Comparison of ENCODE assay signal across 9 mouse cellular contexts in the genomic region with DNA sequence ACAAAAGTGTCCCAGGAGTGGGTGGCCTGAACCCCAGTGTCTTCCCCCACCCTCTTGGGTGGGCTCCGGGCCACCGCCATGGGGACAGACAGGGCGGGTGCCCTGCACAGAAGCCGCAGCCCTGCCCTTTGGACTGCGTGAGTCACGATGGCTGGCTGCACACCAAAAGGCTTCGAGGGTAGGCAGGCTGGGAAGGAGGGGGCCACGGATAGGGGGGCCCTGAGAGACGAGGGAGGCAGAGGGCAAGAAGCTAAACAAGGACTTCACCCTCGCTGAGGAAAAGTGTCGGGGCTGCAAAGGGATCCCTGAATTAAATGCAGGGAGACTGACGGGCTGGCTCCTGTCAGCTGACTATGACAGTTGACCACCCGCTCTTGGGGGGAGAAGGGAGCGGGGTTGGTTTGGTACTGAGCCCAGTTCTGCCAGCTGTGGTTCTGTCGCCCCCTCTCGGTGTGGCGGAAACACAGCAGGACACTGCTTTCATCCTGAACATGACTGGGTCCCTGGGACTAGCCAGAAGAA. TPM values are rescaled to one million over a fixed set of nuclear protein-coding genes. Genes with fewer than 3 reads are reported as not detected.
DNase-seq lines count a peak whose midpoint lies in the region; ATAC-seq and TF ChIP-seq lines count a peak whose summit lies in the region.
"Had no signal": no experiment of that assay in that cellular context is flagged by ENCODE, and none has a peak within 500 bp of the region (broad histone marks: within the 10 kb centered on the region; RNA-seq: fewer than 3 reads in every experiment).

No protein-coding gene starts in this region.

- no peak for DNase-seq in left cerebral cortex, adult 2 months (ENCODE audit: extremely low spot score in 1 of 2, low spot score in 2 of 2)
- no peak for DNase-seq in left cerebral cortex, adult 8-10 months (ENCODE audit: low spot score in 2 of 2)
- peak; percentile 74 for DNase-seq in urinary bladder, postnatal 14 days (ENCODE audit: low spot score)
- DNase-seq in forebrain, embryonic 14.5 days (ENCODE audit: low spot score) = no peak
- DNase-seq in thymus, adult 18-20 months = no peak

- peaks cover 34% of the 10 kb centered on the region for H3K4me1 ChIP-seq in embryonic facial prominence, embryonic 15.5 days
- H3K4me1 ChIP-seq in limb, embryonic 15.5 days = peaks cover 28% of the 10 kb centered on the region
- peaks cover 1% of the 10 kb centered on the region; the same call in 1 of the 2 replicates for H3K4me1 ChIP-seq in forebrain, embryonic 14.5 days (ENCODE audit: control insufficient read depth, insufficient read depth, low read length)

- H3K9ac ChIP-seq in embryonic facial prominence, embryonic 15.5 days = no peak overlapping the region
- H3K9ac ChIP-seq in limb, embryonic 15.5 days = no peak overlapping the region
- H3K9ac ChIP-seq in forebrain, embryonic 14.5 days (ENCODE audit: low read length) = no peak overlapping the region

- no peak overlapping the region for H3K4me3 ChIP-seq in left cerebral cortex, adult 2 months
- H3K4me3 ChIP-seq in embryonic facial prominence, embryonic 15.5 days (replicated peaks) = no peak overlapping the region
- no peak overlapping the region for H3K4me3 ChIP-seq in limb, embryonic 15.5 days
- H3K4me3 ChIP-seq in forebrain, embryonic 14.5 days (ENCODE audit: low read depth, low read length) = no peak overlapping the region

- intact Hi-C loops in left cerebral cortex, adult 2 months (cut with DNase I) = no loop called here

- WGBS in embryonic facial prominence, embryonic 15.5 days = 34% methylated on average over 17 of the region's 17 CpGs
- 41% methylated on average over 17 of the region's 17 CpGs for WGBS in limb, embryonic 15.5 days
- 40% methylated on average over 17 of the region's 17 CpGs for WGBS in forebrain, embryonic 14.5 days

- H3K4me2 ChIP-seq in embryonic facial prominence, embryonic 15.5 days (replicated peaks) = peak overlapping the region; percentile 15; the same call in 1 of the 2 replicates
- H3K4me2 ChIP-seq in limb, embryonic 15.5 days = 0 out of 2 replicates have a peak overlapping the region, but pooled peaks have one; percentile 6
- no peak overlapping the region for H3K4me2 ChIP-seq in forebrain, embryonic 14.5 days (ENCODE audit: low read length)

- TF ChIP-seq CTCF in left cerebral cortex, adult 2 months (IDR thresholded peaks at IDR 0.05) = peak; percentile 34

- H3K27me3 ChIP-seq in embryonic facial prominence, embryonic 15.5 days = no peaks in the 10 kb centered on the region
- H3K27me3 ChIP-seq in limb, embryonic 15.5 days = no peaks in the 10 kb centered on the region
- no peaks in the 10 kb centered on the region for H3K27me3 ChIP-seq in forebrain, embryonic 14.5 days (replicated peaks; ENCODE audit: control insufficient read depth, insufficient read depth, low read length)

- H3K36me3 ChIP-seq in embryonic facial prominence, embryonic 15.5 days = no peaks in the 10 kb centered on the region
- H3K36me3 ChIP-seq in limb, embryonic 15.5 days = no peaks in the 10 kb centered on the region
- no peaks in the 10 kb centered on the region for H3K36me3 ChIP-seq in forebrain, embryonic 14.5 days (ENCODE audit: control insufficient read depth, insufficient read depth, low read length)

- peak; percentile 80 for ATAC-seq in embryonic facial prominence, embryonic 15.5 days (ENCODE audit: insufficient number of reproducible peaks, low FRiP score, low TSS enrichment, low read depth)
- ATAC-seq in hematopoietic stem cell, adult 5-6 weeks (replicated peaks in 1 of 2; ENCODE audit: insufficient read depth in 1 of 2, low FRiP score in 2 of 2, low TSS enrichment in 1 of 2, low read depth in 1 of 2, poor library complexity in 2 of 2, severe bottlenecking in 2 of 2) = peak; percentile 19 to 25; a peak in 1 of 4 replicates
- peak; percentile 61; the same call in 1 of the 2 replicates for ATAC-seq in limb, embryonic 15.5 days (ENCODE audit: insufficient number of reproducible peaks, low FRiP score, low TSS enrichment, low read depth)
- no peak for ATAC-seq in forebrain, embryonic 14.5 days

- H3K27ac ChIP-seq in left cerebral cortex, adult 2 months = no peak overlapping the region
- H3K27ac ChIP-seq in embryonic facial prominence, embryonic 15.5 days (replicated peaks) = peak overlapping the region; percentile 71
- H3K27ac ChIP-seq in limb, embryonic 15.5 days = no peak overlapping the region
- H3K27ac ChIP-seq in forebrain, embryonic 14.5 days (ENCODE audit: low read depth, low read length) = no peak overlapping the region

- no peaks in the 10 kb centered on the region for H3K9me3 ChIP-seq in embryonic facial prominence, embryonic 15.5 days (replicated peaks)
- H3K9me3 ChIP-seq in limb, embryonic 15.5 days = no peaks in the 10 kb centered on the region
- no peaks in the 10 kb centered on the region for H3K9me3 ChIP-seq in forebrain, embryonic 14.5 days (replicated peaks; ENCODE audit: control insufficient read depth, low read length)

RNA-seq across cellular contexts. Expression of gene Mlph, which starts 5.2 kb away (rescaled TPM):
- total RNA-seq in left cerebral cortex, adult 2 months (2021) = 1 to 10 TPM in 1 of 2 experiments, under 1 TPM in 1; 0.84 to 1.3 TPM
- total RNA-seq in left cerebral cortex, adult 8-10 months (2022) = 1 to 10 TPM; 1.8 to 4.0 (median 2.7) TPM
- 1.6 and 1.7 TPM in 2 replicates for polyA plus RNA-seq in embryonic facial prominence, embryonic 15.5 days (2015; fragmentation: Nextera tagmentation; extraction: Ambion mirVana)
- total RNA-seq in hematopoietic stem cell, adult 5-6 weeks (2017) = 0.45 and 0.81 TPM in 2 replicates
- 1.4 and 1.6 TPM in 2 replicates for polyA plus RNA-seq in limb, embryonic 15.5 days (2015; fragmentation: Nextera tagmentation; extraction: Ambion mirVana)
- 0.05 and 0.38 TPM in 2 replicates for polyA plus RNA-seq in forebrain, embryonic 14.5 days (2014; fragmentation: Nextera tagmentation; extraction: Ambion mirVana)

RNA-seq across cellular contexts. Expression of gene Prlh, which starts 43.2 kb away (rescaled TPM):
- not detected for total RNA-seq in left cerebral cortex, adult 2 months (2021)
- total RNA-seq in left cerebral cortex, adult 8-10 months (2022) = not detected
- polyA plus RNA-seq in embryonic facial prominence, embryonic 15.5 days (2015; fragmentation: Nextera tagmentation; extraction: Ambion mirVana) = not detected in 2 replicates
- total RNA-seq in hematopoietic stem cell, adult 5-6 weeks (2017) = not detected in 2 replicates
- polyA plus RNA-seq in limb, embryonic 15.5 days (2015; fragmentation: Nextera tagmentation; extraction: Ambion mirVana) = not detected in 2 replicates
- polyA plus RNA-seq in forebrain, embryonic 14.5 days (2014; fragmentation: Nextera tagmentation; extraction: Ambion mirVana) = not detected in 2 replicates
- polyA plus RNA-seq: gonadal fat pad, adult 2 months had no signal

RNA-seq across cellular contexts. Expression of gene Rab17, which starts 59.8 kb away (rescaled TPM):
- total RNA-seq in left cerebral cortex, adult 2 months (2021) = under 1 TPM in 1 of 2 experiments, not detected in 1; 0.23 TPM
- total RNA-seq in left cerebral cortex, adult 8-10 months (2022) = under 1 TPM in 1 of 4 experiments, not detected in 3; 0.59 TPM
- 2.4 and 3.1 TPM in 2 replicates for polyA plus RNA-seq in embryonic facial prominence, embryonic 15.5 days (2015; fragmentation: Nextera tagmentation; extraction: Ambion mirVana)
- total RNA-seq in hematopoietic stem cell, adult 5-6 weeks (2017) = 3.4 and 5.7 TPM in 2 replicates
- polyA plus RNA-seq in limb, embryonic 15.5 days (2015; fragmentation: Nextera tagmentation; extraction: Ambion mirVana) = 2.4 and 2.5 TPM in 2 replicates
- polyA plus RNA-seq in forebrain, embryonic 14.5 days (2014; fragmentation: Nextera tagmentation; extraction: Ambion mirVana) = 0.11 and 0.36 TPM in 2 replicates
